Mouse (Mus musculus): ENCODE results near the gene Fcor.
A peak's percentile ranks its signal among the peaks of the same experiment; 100 is the strongest.

Gene Fcor

GRCm38 (mm10) chr8:3670388-3670787 lies 1.8 kb downstream of the Fcor start:
- no peak for DNase-seq

- no peak for DNase-seq
These were observed 6.7 kb downstream of the Fcor start, which contains the start of gene Mcemp1 for GRCm38 (mm10) chr8:3665507-3665906. TSS of gene Mcemp1 (plus strand) at chr8:3665754.

- DNase-seq: no peak
These were observed 7.8 kb downstream of the Fcor start for GRCm38 (mm10) chr8:3664405-3664804.

GRCm38 (mm10) chr8:3660889-3661288 lies 11.3 kb downstream of the Fcor start:
- DNase-seq: no peak

- no peak for DNase-seq
These were observed 15.3 kb downstream of the Fcor start for GRCm38 (mm10) chr8:3656725-3657381.

GRCm38 (mm10) chr8:3655526-3655925 lies 16.6 kb downstream of the Fcor start, which contains the start of gene Retn:
TSS of gene Retn (plus strand) at chr8:3655770.
- DNase-seq: no peak

- DNase-seq: no peak
These were observed 17.2 kb downstream of the Fcor start for GRCm38 (mm10) chr8:3654726-3655508.

- DNase-seq: no peak
These were observed 19.3 kb downstream of the Fcor start for GRCm38 (mm10) chr8:3652845-3653244.

- DNase-seq: no peak
These were observed 23.2 kb downstream of the Fcor start for GRCm38 (mm10) chr8:3648990-3649389.

GRCm38 (mm10) chr8:3648268-3648667 lies 23.9 kb downstream of the Fcor start:
- DNase-seq: no peak

- no peak for DNase-seq
These were observed 24.6 kb downstream of the Fcor start for GRCm38 (mm10) chr8:3647561-3647960.

- DNase-seq: no peak
These were observed 25.2 kb downstream of the Fcor start for GRCm38 (mm10) chr8:3646824-3647531.

- peak; percentile 18 to 45 for DNase-seq
These were observed 26.4 kb downstream of the Fcor start for GRCm38 (mm10) chr8:3645804-3646203.

GRCm38 (mm10) chr8:3631478-3631875 lies 40.7 kb downstream of the Fcor start:
- no peak for DNase-seq

- peak; percentile 80 to 82 for DNase-seq
These were observed 41.3 kb downstream of the Fcor start, which contains the start of gene Stxbp2 for GRCm38 (mm10) chr8:3630647-3631477. TSS of gene Stxbp2 (plus strand) at chr8:3630955.

GRCm38 (mm10) chr8:3628014-3628413 lies 44.1 kb downstream of the Fcor start:
- DNase-seq: peak; percentile 57 to 71

GRCm38 (mm10) chr8:3626971-3627370 lies 45.2 kb downstream of the Fcor start:
- DNase-seq: no peak

GRCm38 (mm10) chr8:3625445-3625844 lies 46.7 kb downstream of the Fcor start, which contains the start of gene Pcp2:
TSS of gene Pcp2 (minus strand) at chr8:3625545.
- DNase-seq: no peak

GRCm38 (mm10) chr8:3622119-3622518 lies 50.0 kb downstream of the Fcor start:
- DNase-seq: no peak

GRCm38 (mm10) chr8:3621199-3621970 lies 50.8 kb downstream of the Fcor start, which contains the start of the genes Xab2 and Pet100:
TSS of gene Xab2 (minus strand) at chr8:3621316.
TSS of gene Pet100 (plus strand) at chr8:3621548.
- DNase-seq: peak; percentile 99
